Mouse (Mus musculus) limb, embryonic 15.5 days (tissue): ENCODE measurements around the gene Nfat5. TPM values are rescaled to one million over a fixed set of nuclear protein-coding genes. Genes with fewer than 3 reads are reported as not detected.

Experiments used
- ATAC-seq: fragments of 200-750 bp; cut with Nextera tagmentation; 2 replicates; pipeline ENCODE4 v1.8.0; 2017; ENCODE audit warnings: low read depth, moderate TSS enrichment; ENCODE audit not compliant: insufficient number of reproducible peaks, low FRiP score, low TSS enrichment
- H3K27ac ChIP-seq: fragments of 300-500 bp; sonication (generic); 2 replicates; pipeline ENCODE4 v1.5.1; 2015; ENCODE audit warnings: moderate library complexity, mild to moderate bottlenecking, inconsistent platforms
- H3K27me3 ChIP-seq: fragments of 300-500 bp; sonication (generic); 2 replicates; pipeline ENCODE4 v1.6.1; 2015; ENCODE audit warnings: inconsistent platforms
- H3K36me3 ChIP-seq: fragments of 300-500 bp; sonication (generic); 2 replicates; pipeline ENCODE4 v1.6.1; 2015; ENCODE audit warnings: inconsistent platforms
- H3K4me1 ChIP-seq: fragments of 300-500 bp; sonication (generic); 2 replicates; pipeline ENCODE4 v1.6.1; 2015; ENCODE audit warnings: inconsistent platforms
- H3K4me2 ChIP-seq: fragments of 300-500 bp; sonication (generic); 2 replicates; pipeline ENCODE4 v1.6.1; 2015; ENCODE audit warnings: mild to moderate bottlenecking, inconsistent platforms
- H3K4me3 ChIP-seq: fragments of 300-500 bp; sonication (generic); 2 replicates; pipeline ENCODE4 v1.5.1; 2015; ENCODE audit warnings: mild to moderate bottlenecking, inconsistent platforms
- H3K9ac ChIP-seq: fragments of 300-500 bp; sonication (generic); 2 replicates; pipeline ENCODE4 v1.6.1; 2015; ENCODE audit warnings: inconsistent platforms
- H3K9me3 ChIP-seq: fragments of 300-500 bp; sonication (generic); 2 replicates; pipeline ENCODE4 v1.6.1; 2016; ENCODE audit warnings: inconsistent platforms
- WGBS: fragments of 180-500 bp; shearing (Covaris S2); methylation state at CpG from one replicate; pipeline ENCODE4 v1.1.7; 2015; 5-methylcytosine and 5-hydroxymethylcytosine counted together
- polyA plus RNA-seq: library from polyadenylated mRNA; unstranded; fragments of >200 nt; fragmentation: Nextera tagmentation; extraction: Ambion mirVana; gene quantifications from 2 replicates; pipeline ENCODE4 v1.2.1, GENCODE M21; 2015

Gene Nfat5
- polyA plus RNA-seq, 1 experiment from 2014 or later = 22.0 TPM

DNA sequence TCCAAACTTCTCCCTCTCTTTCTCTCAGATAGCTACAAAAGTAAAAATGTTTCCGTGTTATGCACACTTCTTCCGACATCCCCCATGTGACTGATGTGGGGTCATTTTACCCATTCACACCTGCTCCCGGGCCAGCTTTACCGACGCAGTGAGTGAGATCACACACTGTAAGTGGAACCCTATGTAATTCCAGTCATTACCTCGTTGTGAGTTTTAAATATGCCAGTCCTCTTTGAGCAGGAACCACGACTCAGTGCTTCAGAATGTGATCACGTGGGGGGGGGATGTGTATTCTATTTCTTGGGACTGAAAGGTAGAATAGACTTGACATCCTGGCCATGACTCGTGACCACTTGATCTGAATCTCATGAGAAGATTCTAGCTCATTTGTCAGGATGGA lies 24.8 kb upstream of the Nfat5 start:
- Histone ChIP-seq H3K27ac (no peak overlapping the region), H3K4me1 (no peaks in the 10 kb centered on the region), H3K36me3 (no peaks in the 10 kb centered on the region), H3K27me3 (no peaks in the 10 kb centered on the region), H3K9ac (no peak overlapping the region), H3K9me3 (no peaks in the 10 kb centered on the region), H3K4me3 (no peak overlapping the region), H3K4me2 (no peak overlapping the region)
- 45% methylated on average over 9 of the region's 9 CpGs for WGBS
- no peak for ATAC-seq

DNA sequence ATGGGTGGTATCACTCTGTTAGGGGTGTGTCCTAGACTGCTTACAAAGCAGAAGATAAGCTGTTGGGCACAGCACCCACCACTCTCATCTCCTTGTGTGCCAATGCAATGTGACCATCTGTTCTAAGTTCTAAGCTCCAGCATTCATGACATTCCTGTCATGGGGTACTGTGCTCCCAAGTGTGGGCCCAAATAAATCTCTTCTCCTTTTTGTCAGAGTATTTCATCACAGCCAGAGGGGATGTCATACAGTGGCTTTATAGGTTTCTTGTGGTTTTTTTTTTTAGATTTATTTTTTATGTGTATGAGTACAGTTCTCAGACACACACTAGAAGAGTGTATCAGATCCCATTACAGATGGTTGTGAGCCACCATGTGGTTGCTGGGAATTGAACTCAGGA lies 24.1 kb upstream of the Nfat5 start:
- Histone ChIP-seq H3K27me3 (no peaks in the 10 kb centered on the region), H3K4me2 (no peak overlapping the region), H3K4me3 (no peak overlapping the region), H3K27ac (no peak overlapping the region), H3K9me3 (no peaks in the 10 kb centered on the region), H3K36me3 (no peaks in the 10 kb centered on the region), H3K4me1 (no peaks in the 10 kb centered on the region), H3K9ac (no peak overlapping the region)
- ATAC-seq = no peak

DNA sequence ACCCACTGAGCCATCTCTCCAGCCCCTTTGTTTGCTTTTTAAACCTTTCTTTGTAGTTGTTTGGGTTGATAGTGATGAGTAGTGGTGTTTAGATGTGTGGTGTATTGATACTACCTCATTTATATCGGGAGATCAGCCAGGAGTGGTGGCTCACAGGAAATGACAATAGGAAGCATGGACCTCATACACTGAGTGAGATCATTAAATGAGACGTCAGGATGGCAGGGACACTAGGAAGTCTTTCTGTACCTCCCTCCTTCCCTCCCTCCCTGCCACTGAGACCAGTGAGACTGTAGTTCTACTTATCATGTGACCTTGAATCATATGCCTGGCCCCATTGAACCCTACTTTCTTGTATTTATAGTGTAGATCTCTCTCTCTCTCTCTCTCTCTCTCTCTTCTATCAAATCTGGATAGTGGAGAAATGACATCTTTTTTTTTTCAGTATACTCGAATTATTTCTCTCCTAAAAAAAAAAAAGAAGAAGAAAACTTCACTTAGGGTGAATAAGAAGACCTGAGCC lies 23.6 kb upstream of the Nfat5 start:
- Histone ChIP-seq H3K4me2 (no peak overlapping the region), H3K9ac (no peak overlapping the region), H3K27me3 (no peaks in the 10 kb centered on the region), H3K27ac (no peak overlapping the region), H3K36me3 (no peaks in the 10 kb centered on the region), H3K9me3 (no peaks in the 10 kb centered on the region), H3K4me3 (no peak overlapping the region), H3K4me1 (no peaks in the 10 kb centered on the region)
- 52% methylated on average over 3 of the region's 3 CpGs for WGBS
- ATAC-seq = no peak

DNA sequence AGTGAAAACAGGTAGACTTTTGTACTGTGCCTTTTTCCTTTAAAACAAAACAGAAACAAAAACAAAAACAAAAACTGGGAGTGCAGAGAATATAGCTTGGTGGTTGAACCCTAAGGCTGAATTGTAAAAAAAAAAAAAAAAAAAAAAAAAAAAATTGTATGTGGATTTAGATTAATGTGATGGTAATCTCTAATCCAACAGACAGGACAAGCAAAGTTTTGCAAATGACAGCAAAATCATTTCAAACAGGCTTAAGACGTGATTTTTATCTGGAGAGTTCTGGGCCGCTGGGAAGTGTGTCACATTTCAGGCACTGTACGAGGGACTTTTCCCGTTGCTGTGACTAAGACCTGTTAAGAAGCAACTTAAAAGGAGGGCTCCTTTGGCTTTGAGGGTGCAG lies 23.0 kb upstream of the Nfat5 start:
- no peak overlapping the region for H3K4me3 ChIP-seq
- no peak overlapping the region for H3K9ac ChIP-seq
- no peak overlapping the region for H3K4me2 ChIP-seq
- H3K36me3 ChIP-seq = no peaks in the 10 kb centered on the region
- H3K4me1 ChIP-seq = no peaks in the 10 kb centered on the region
- H3K9me3 ChIP-seq = no peaks in the 10 kb centered on the region
- WGBS = 62% methylated on average over 4 of the region's 4 CpGs
- H3K27ac ChIP-seq = no peak overlapping the region
- ATAC-seq = no peak
- H3K27me3 ChIP-seq = no peaks in the 10 kb centered on the region

DNA sequence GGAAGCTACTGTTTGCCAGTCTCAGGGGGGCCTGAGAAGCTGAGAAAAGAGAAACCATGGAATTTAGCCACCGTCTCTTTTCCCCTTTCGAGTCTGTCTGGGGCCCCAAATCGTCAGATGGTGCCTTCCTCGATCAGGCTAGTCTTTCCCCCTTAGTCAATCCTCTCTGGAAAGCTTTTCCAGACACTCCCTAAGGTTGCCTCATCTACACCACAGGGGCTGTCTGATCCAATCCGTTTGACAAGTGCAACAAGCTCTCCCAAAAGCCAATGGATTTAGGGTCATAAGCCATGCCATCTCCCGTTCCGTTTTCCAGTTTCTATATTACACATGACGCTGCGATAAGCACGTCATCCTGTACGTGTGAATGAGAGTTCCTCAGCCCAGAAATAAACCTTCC lies 22.5 kb upstream of the Nfat5 start:
- ATAC-seq = no peak
- Histone ChIP-seq H3K36me3 (no peaks in the 10 kb centered on the region), H3K27me3 (no peaks in the 10 kb centered on the region), H3K4me2 (no peak overlapping the region), H3K4me1 (no peaks in the 10 kb centered on the region), H3K9me3 (no peaks in the 10 kb centered on the region), H3K9ac (no peak overlapping the region), H3K4me3 (no peak overlapping the region), H3K27ac (no peak overlapping the region)
- WGBS = 63% methylated on average over 11 of the region's 11 CpGs

DNA sequence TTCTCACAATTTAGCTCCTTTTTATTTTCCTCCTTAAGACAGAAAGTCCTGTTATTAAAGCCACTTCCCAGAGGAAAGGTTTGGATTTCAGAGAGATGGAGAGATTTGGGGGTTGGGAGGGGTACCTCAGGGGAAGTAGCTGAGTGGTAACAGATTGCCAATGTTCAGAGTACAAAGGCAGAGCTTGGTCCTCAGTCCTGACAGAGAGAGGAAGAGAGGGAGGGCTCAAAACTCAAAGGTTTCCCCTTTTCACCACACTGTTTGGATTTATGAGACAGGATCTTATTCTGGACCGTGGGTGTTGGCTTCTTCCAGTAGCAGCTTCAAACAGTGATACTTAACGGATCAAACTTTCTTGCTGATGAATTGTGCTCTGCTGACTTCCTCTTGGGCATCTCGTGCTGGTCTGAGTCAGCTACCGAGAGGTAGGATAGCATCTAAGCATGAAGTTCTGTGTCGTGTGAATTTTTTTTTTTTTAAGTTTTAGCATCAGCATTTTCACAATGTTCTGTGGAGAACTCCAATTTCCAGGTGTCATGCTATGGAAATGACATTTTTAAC lies 15.9 kb upstream of the Nfat5 start:
- no peak for ATAC-seq
- 22% methylated on average over 5 of the region's 5 CpGs for WGBS
- Histone ChIP-seq H3K9ac (no peak overlapping the region), H3K36me3 (no peaks in the 10 kb centered on the region), H3K9me3 (no peaks in the 10 kb centered on the region), H3K27me3 (no peaks in the 10 kb centered on the region), H3K4me1 (peaks cover 6% of the 10 kb centered on the region; the same call in 1 of the 2 replicates), H3K4me3 (no peak overlapping the region), H3K4me2 (no peak overlapping the region), H3K27ac (no peak overlapping the region)

DNA sequence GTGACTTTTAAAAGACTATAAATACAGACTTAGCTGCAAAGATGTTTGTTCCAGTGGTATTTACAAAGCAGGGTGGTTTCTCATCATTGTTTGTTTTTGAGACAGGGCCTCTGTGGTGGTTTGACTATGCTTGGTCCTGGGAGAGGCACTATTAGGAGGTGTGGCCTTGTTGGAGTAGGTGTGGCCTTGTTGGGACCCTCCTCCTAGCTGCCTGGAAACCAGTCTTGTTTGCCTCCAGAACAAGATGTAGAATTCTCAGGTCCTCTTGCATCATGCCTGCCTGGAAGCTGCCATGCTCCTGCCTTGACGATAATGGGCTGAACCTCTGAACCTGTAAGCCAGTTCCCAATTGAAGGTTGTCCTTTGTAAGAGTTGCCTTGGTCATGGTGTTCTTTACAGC lies 14.7 kb upstream of the Nfat5 start:
- H3K4me1 ChIP-seq = peaks cover 6% of the 10 kb centered on the region; the same call in 1 of the 2 replicates
- H3K9me3 ChIP-seq = no peaks in the 10 kb centered on the region
- H3K27me3 ChIP-seq = no peaks in the 10 kb centered on the region
- no peak overlapping the region for H3K4me3 ChIP-seq
- WGBS = 86% methylated on average over 1 of the region's 1 CpGs
- H3K4me2 ChIP-seq = no peak overlapping the region
- H3K9ac ChIP-seq = no peak overlapping the region
- no peaks in the 10 kb centered on the region for H3K36me3 ChIP-seq
- ATAC-seq = no peak
- no peak overlapping the region for H3K27ac ChIP-seq

DNA sequence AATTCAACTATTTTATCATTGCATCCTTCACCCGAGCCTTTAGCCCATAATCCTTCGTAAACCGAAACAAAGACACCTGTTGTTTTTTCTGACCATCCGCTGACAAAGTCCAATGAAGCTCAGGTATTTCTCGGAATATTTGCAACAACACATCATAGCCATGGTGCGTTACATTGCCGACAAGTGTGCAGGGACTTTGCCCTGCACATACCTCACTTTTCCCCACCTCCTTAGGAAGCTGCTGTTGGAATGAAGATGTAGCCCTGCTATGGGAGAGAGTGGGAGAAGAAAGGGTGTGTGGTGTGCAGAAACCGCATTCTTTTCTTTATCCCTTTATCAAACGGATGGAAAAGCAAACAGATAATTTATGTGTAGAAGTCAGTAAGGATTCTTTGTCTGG lies 6.6 kb upstream of the Nfat5 start:
- H3K4me3 ChIP-seq = no peak overlapping the region
- peaks cover under 1% of the 10 kb centered on the region; the same call in 1 of the 2 replicates for H3K4me1 ChIP-seq
- no peaks in the 10 kb centered on the region for H3K9me3 ChIP-seq
- no peak for ATAC-seq
- no peaks in the 10 kb centered on the region for H3K36me3 ChIP-seq
- H3K27ac ChIP-seq = no peak overlapping the region
- WGBS = 74% methylated on average over 9 of the region's 9 CpGs
- H3K4me2 ChIP-seq = no peak overlapping the region
- H3K9ac ChIP-seq = no peak overlapping the region
- no peaks in the 10 kb centered on the region for H3K27me3 ChIP-seq

DNA sequence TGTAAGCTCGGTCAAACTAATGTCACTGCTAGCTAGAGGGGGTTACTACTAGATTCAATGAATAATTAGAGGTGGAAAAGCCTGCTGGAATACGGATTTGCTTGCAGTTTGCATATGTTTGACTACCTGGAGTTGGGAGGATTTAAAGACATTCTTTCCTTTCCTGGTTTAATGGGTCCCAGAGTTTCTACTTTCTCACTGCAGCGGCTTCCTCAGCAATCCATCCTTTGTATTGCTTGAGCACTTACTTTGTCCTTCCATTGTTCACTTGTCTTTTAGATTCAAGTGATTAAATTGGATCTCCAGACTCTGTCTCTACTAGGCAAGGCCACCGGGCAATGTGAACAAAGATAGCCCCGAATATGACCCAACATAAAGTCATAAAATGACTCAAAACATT lies 5.7 kb upstream of the Nfat5 start:
- no peak overlapping the region for H3K4me2 ChIP-seq
- H3K9ac ChIP-seq = no peak overlapping the region
- H3K4me3 ChIP-seq = no peak overlapping the region
- peaks cover 9% of the 10 kb centered on the region for H3K4me1 ChIP-seq
- 69% methylated on average over 5 of the region's 5 CpGs for WGBS
- H3K9me3 ChIP-seq = no peaks in the 10 kb centered on the region
- no peaks in the 10 kb centered on the region for H3K27me3 ChIP-seq
- H3K27ac ChIP-seq = no peak overlapping the region
- no peak for ATAC-seq
- no peaks in the 10 kb centered on the region for H3K36me3 ChIP-seq

DNA sequence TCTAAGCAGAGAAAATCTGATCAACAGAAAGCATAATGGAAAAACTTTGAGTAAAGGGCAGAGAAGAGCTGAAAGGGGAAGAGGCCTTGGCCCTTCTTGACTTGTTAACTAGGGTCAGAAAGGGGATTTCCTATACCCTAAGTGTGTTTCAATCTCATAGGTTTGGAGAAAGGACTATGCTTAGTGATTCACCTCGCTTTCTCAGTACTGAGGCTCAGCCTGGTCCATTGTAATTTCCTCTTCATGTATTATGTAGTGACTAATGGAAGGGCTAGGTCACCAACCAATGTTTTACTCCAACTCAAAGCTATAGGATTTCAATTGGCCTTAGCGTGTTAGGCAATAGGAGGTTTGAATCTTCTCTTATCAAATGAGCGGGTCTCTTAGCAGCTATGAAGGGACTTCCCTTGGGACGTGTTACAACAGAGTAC lies 2.1 kb upstream of the Nfat5 start:
- Histone ChIP-seq H3K4me1 (peaks cover 18% of the 10 kb centered on the region), H3K4me3 (no peak overlapping the region), H3K9ac (no peak overlapping the region), H3K27ac (peak overlapping the region; percentile 95; the same call in 1 of the 2 replicates), H3K27me3 (no peaks in the 10 kb centered on the region), H3K9me3 (no peaks in the 10 kb centered on the region), H3K36me3 (no peaks in the 10 kb centered on the region), H3K4me2 (no peak overlapping the region)
- ATAC-seq = no peak
- WGBS = 83% methylated on average over 4 of the region's 4 CpGs

DNA sequence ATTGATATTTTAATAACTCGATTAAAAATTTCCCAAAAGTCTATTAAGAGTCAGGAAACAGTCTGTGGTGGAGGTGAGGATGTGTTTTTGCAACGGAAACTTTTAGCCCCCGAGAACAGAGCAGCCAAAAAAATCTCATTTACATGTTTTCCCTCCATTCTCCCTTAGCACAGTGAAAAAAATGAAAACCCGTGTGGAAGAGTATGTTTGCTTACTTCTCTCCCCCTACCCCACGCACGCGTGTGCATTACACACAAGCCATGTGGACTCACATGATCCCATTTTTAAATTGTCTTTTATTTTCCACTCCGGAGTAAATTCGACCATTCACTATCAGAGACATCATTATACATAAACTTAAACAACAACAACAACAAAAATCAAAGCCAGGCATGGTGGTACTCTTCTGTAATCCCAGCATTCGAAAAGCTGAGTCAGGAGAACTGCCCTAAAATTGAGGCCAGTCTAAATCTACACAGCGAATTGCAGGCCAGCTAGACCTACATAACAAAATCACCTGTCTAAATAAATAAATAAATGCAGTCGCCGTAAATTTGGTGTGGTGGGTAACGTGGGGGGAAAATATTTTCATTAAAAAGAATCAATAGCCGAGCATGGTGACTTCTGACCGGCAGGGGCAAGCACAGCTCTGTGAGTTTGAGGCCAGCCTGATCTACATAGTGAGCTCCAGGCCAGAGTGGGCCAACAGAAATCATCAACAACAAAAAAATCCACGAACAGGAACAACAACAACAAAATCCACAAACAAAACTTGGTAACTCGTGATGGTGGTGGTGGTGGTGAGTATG lies 947 bp upstream of the Nfat5 start:
- Histone ChIP-seq H3K27me3 (no peaks in the 10 kb centered on the region), H3K4me2 (peak overlapping the region; percentile 49), H3K4me3 (peak overlapping the region; percentile 96), H3K4me1 (peaks cover 20% of the 10 kb centered on the region), H3K27ac (peak overlapping the region; percentile 95), H3K36me3 (no peaks in the 10 kb centered on the region), H3K9me3 (no peaks in the 10 kb centered on the region), H3K9ac (peak overlapping the region; percentile 48)
- 45% methylated on average over 18 of the region's 18 CpGs for WGBS
- no peak for ATAC-seq
